Mouse (Mus musculus): ENCODE measurements around the gene Mapkap1. TPM values are rescaled to one million over a fixed set of nuclear protein-coding genes. Genes with fewer than 3 reads are reported as not detected.

Gene Mapkap1
- polyA plus RNA-seq, 1 experiment from 2014 or later = 25.9 TPM

- 74% methylated on average over 11 of the region's 11 CpGs for WGBS (ENCODE audit: insufficient replicate concordance)
- no peak for ATAC-seq (ENCODE audit: low read depth)
- H3K27me3 ChIP-seq (ENCODE audit: control insufficient read depth, insufficient read depth, low read depth, low read length) = no peaks in the 10 kb centered on the region
- H3K27ac ChIP-seq (ENCODE audit: low read length) = no peak overlapping the region
- no peak overlapping the region for H3K9ac ChIP-seq (ENCODE audit: low read depth, low read length)
- H3K36me3 ChIP-seq (ENCODE audit: control insufficient read depth, insufficient read depth) = no peaks in the 10 kb centered on the region
- no peaks in the 10 kb centered on the region for H3K9me3 ChIP-seq (replicated peaks; ENCODE audit: control insufficient read depth, low read length)
- no peak overlapping the region for H3K4me3 ChIP-seq (ENCODE audit: low read depth, low read length)
- H3K4me2 ChIP-seq (ENCODE audit: low read depth, low read length) = no peak overlapping the region
- H3K4me1 ChIP-seq (ENCODE audit: control insufficient read depth, low read depth, low read length) = no peaks in the 10 kb centered on the region
These were observed 215.9 kb downstream of the Mapkap1 start for GRCm38 (mm10) chr2:34622518-34622917.

GRCm38 (mm10) chr2:34623181-34623580 lies 216.6 kb downstream of the Mapkap1 start:
- 70% methylated on average over 8 of the region's 8 CpGs for WGBS (ENCODE audit: insufficient replicate concordance)
- H3K4me2 ChIP-seq (ENCODE audit: low read depth, low read length) = no peak overlapping the region
- H3K4me1 ChIP-seq (ENCODE audit: control insufficient read depth, low read depth, low read length) = no peaks in the 10 kb centered on the region
- no peak overlapping the region for H3K4me3 ChIP-seq (ENCODE audit: low read depth, low read length)
- no peak for ATAC-seq (ENCODE audit: low read depth)
- no peak overlapping the region for H3K27ac ChIP-seq (ENCODE audit: low read length)
- H3K27me3 ChIP-seq (ENCODE audit: control insufficient read depth, insufficient read depth, low read depth, low read length) = no peaks in the 10 kb centered on the region
- H3K9me3 ChIP-seq (replicated peaks; ENCODE audit: control insufficient read depth, low read length) = no peaks in the 10 kb centered on the region
- no peak overlapping the region for H3K9ac ChIP-seq (ENCODE audit: low read depth, low read length)
- H3K36me3 ChIP-seq (ENCODE audit: control insufficient read depth, insufficient read depth) = no peaks in the 10 kb centered on the region

GRCm38 (mm10) chr2:34624076-34624475 lies 217.5 kb downstream of the Mapkap1 start:
- Histone ChIP-seq H3K9me3 (replicated peaks; ENCODE audit: control insufficient read depth, low read length) (no peaks in the 10 kb centered on the region), H3K4me1 (ENCODE audit: control insufficient read depth, low read depth, low read length) (no peaks in the 10 kb centered on the region), H3K27me3 (ENCODE audit: control insufficient read depth, insufficient read depth, low read depth, low read length) (no peaks in the 10 kb centered on the region), H3K36me3 (ENCODE audit: control insufficient read depth, insufficient read depth) (no peaks in the 10 kb centered on the region), H3K4me2 (ENCODE audit: low read depth, low read length) (no peak overlapping the region), H3K9ac (ENCODE audit: low read depth, low read length) (no peak overlapping the region), H3K4me3 (ENCODE audit: low read depth, low read length) (no peak overlapping the region), H3K27ac (ENCODE audit: low read length) (no peak overlapping the region)
- no peak for ATAC-seq (ENCODE audit: low read depth)
- WGBS (ENCODE audit: insufficient replicate concordance) = 91% methylated on average over 12 of the region's 12 CpGs

- H3K4me1 ChIP-seq (ENCODE audit: control insufficient read depth, low read depth, low read length) = no peaks in the 10 kb centered on the region
- ATAC-seq (ENCODE audit: low read depth) = no peak
- 41% methylated on average over 17 of the region's 17 CpGs for WGBS (ENCODE audit: insufficient replicate concordance)
- no peak overlapping the region for H3K27ac ChIP-seq (ENCODE audit: low read length)
- H3K36me3 ChIP-seq (ENCODE audit: control insufficient read depth, insufficient read depth) = no peaks in the 10 kb centered on the region
- no peaks in the 10 kb centered on the region for H3K27me3 ChIP-seq (ENCODE audit: control insufficient read depth, insufficient read depth, low read depth, low read length)
- H3K4me2 ChIP-seq (ENCODE audit: low read depth, low read length) = no peak overlapping the region
- no peaks in the 10 kb centered on the region for H3K9me3 ChIP-seq (replicated peaks; ENCODE audit: control insufficient read depth, low read length)
- H3K4me3 ChIP-seq (ENCODE audit: low read depth, low read length) = no peak overlapping the region
- no peak overlapping the region for H3K9ac ChIP-seq (ENCODE audit: low read depth, low read length)
These were observed 221.0 kb downstream of the Mapkap1 start for GRCm38 (mm10) chr2:34627328-34628226.

GRCm38 (mm10) chr2:34628903-34629540 lies 222.5 kb downstream of the Mapkap1 start:
- H3K4me3 ChIP-seq (ENCODE audit: low read depth, low read length) = no peak overlapping the region
- peak; percentile 55 for ATAC-seq (ENCODE audit: low read depth)
- H3K27me3 ChIP-seq (ENCODE audit: control insufficient read depth, insufficient read depth, low read depth, low read length) = no peaks in the 10 kb centered on the region
- H3K27ac ChIP-seq (ENCODE audit: low read length) = no peak overlapping the region
- H3K9me3 ChIP-seq (replicated peaks; ENCODE audit: control insufficient read depth, low read length) = no peaks in the 10 kb centered on the region
- no peaks in the 10 kb centered on the region for H3K36me3 ChIP-seq (ENCODE audit: control insufficient read depth, insufficient read depth)
- no peak overlapping the region for H3K9ac ChIP-seq (ENCODE audit: low read depth, low read length)
- no peaks in the 10 kb centered on the region for H3K4me1 ChIP-seq (ENCODE audit: control insufficient read depth, low read depth, low read length)
- no peak overlapping the region for H3K4me2 ChIP-seq (ENCODE audit: low read depth, low read length)
- WGBS (ENCODE audit: insufficient replicate concordance) = 67% methylated on average over 4 of the region's 4 CpGs

GRCm38 (mm10) chr2:34629758-34630157 lies 223.2 kb downstream of the Mapkap1 start:
- Histone ChIP-seq H3K9ac (ENCODE audit: low read depth, low read length) (no peak overlapping the region), H3K9me3 (replicated peaks; ENCODE audit: control insufficient read depth, low read length) (no peaks in the 10 kb centered on the region), H3K27me3 (ENCODE audit: control insufficient read depth, insufficient read depth, low read depth, low read length) (no peaks in the 10 kb centered on the region), H3K36me3 (ENCODE audit: control insufficient read depth, insufficient read depth) (no peaks in the 10 kb centered on the region), H3K4me3 (ENCODE audit: low read depth, low read length) (no peak overlapping the region), H3K4me1 (ENCODE audit: control insufficient read depth, low read depth, low read length) (no peaks in the 10 kb centered on the region), H3K4me2 (ENCODE audit: low read depth, low read length) (no peak overlapping the region), H3K27ac (ENCODE audit: low read length) (no peak overlapping the region)
- WGBS (ENCODE audit: insufficient replicate concordance) = 59% methylated on average over 7 of the region's 7 CpGs
- 0 out of 2 replicates have a peak, but pooled peaks have one; percentile 24 for ATAC-seq (ENCODE audit: low read depth)

GRCm38 (mm10) chr2:34630445-34630844 lies 223.9 kb downstream of the Mapkap1 start:
- H3K27ac ChIP-seq (ENCODE audit: low read length) = no peak overlapping the region
- 69% methylated on average over 6 of the region's 6 CpGs for WGBS (ENCODE audit: insufficient replicate concordance)

GRCm38 (mm10) chr2:34632051-34632450 lies 225.5 kb downstream of the Mapkap1 start:
- Histone ChIP-seq H3K4me1 (ENCODE audit: control insufficient read depth, low read depth, low read length) (no peaks in the 10 kb centered on the region), H3K27ac (ENCODE audit: low read length) (no peak overlapping the region), H3K36me3 (ENCODE audit: control insufficient read depth, insufficient read depth) (no peaks in the 10 kb centered on the region), H3K27me3 (ENCODE audit: control insufficient read depth, insufficient read depth, low read depth, low read length) (no peaks in the 10 kb centered on the region), H3K4me2 (ENCODE audit: low read depth, low read length) (no peak overlapping the region), H3K9ac (ENCODE audit: low read depth, low read length) (no peak overlapping the region), H3K4me3 (ENCODE audit: low read depth, low read length) (no peak overlapping the region), H3K9me3 (replicated peaks; ENCODE audit: control insufficient read depth, low read length) (no peaks in the 10 kb centered on the region)
- 71% methylated on average over 12 of the region's 12 CpGs for WGBS (ENCODE audit: insufficient replicate concordance)
- ATAC-seq (ENCODE audit: low read depth) = no peak

More at GRCm38 (mm10) chr2:34630445-34630844, 223.9 kb downstream of the Mapkap1 start:
- no peak overlapping the region for H3K9ac ChIP-seq (ENCODE audit: low read depth, low read length)
- no peaks in the 10 kb centered on the region for H3K36me3 ChIP-seq (ENCODE audit: control insufficient read depth, insufficient read depth)
- H3K4me1 ChIP-seq (ENCODE audit: control insufficient read depth, low read depth, low read length) = no peaks in the 10 kb centered on the region
- H3K4me2 ChIP-seq (ENCODE audit: low read depth, low read length) = no peak overlapping the region
- no peaks in the 10 kb centered on the region for H3K27me3 ChIP-seq (ENCODE audit: control insufficient read depth, insufficient read depth, low read depth, low read length)
- no peaks in the 10 kb centered on the region for H3K9me3 ChIP-seq (replicated peaks; ENCODE audit: control insufficient read depth, low read length)
- no peak for ATAC-seq (ENCODE audit: low read depth)
- H3K4me3 ChIP-seq (ENCODE audit: low read depth, low read length) = no peak overlapping the region
